Mouse (Mus musculus): ENCODE results near the gene Psmd7.
"Not testable (repeated sequence)": the region's sequence is repeated elsewhere in the genome, so short reads cannot be mapped to it uniquely, and the experiment has no call there.

Psmd7 gene

GRCm38 (mm10) chr8:107587995-107588780, at the start of gene Psmd7:
Psmd7 (minus strand) TSS chr8:107588464.
- H3K4me1 ChIP-seq (replicated peaks; ENCODE audit: low read depth, low read length), result peaks cover 51% of the 10 kb centered on the region
- no peaks in the 10 kb centered on the region for H3K27me3 ChIP-seq (ENCODE audit: insufficient read depth, low read length)
- no peak for TF ChIP-seq POU5F1 (IDR thresholded peaks at IDR 0.05; ENCODE audit: borderline replicate concordance, low read length)
- TF ChIP-seq NANOG (IDR thresholded peaks at IDR 0.05; ENCODE audit: borderline replicate concordance, low read length), result no peak
- no peak for TF ChIP-seq CTCF (conservative IDR thresholded peaks at IDR 0.05; ENCODE audit: low read length)
- no peaks in the 10 kb centered on the region for H3K9me3 ChIP-seq (ENCODE audit: low read length)
- H3K4me3 ChIP-seq (replicated peaks; ENCODE audit: low read length), result peak within 1 kb of the TSS; percentile 98
- H3K36me3 ChIP-seq (ENCODE audit: insufficient read depth, low read length), result peaks cover 37% of the 10 kb centered on the region

GRCm38 (mm10) chr8:107633734-107634133, 45.5 kb upstream of the Psmd7 start:
- Histone ChIP-seq H3K36me3 (ENCODE audit: insufficient read depth, low read length) (no peaks in the 10 kb centered on the region), H3K9me3 (ENCODE audit: low read length) (no peaks in the 10 kb centered on the region), H3K4me3 (replicated peaks; ENCODE audit: low read length) (no peak overlapping the region), H3K4me1 (replicated peaks; ENCODE audit: low read depth, low read length) (no peaks in the 10 kb centered on the region), H3K27me3 (ENCODE audit: insufficient read depth, low read length) (no peaks in the 10 kb centered on the region)
- no peak for TF ChIP-seq NANOG (IDR thresholded peaks at IDR 0.05; ENCODE audit: borderline replicate concordance, low read length)
- no peak for TF ChIP-seq CTCF (conservative IDR thresholded peaks at IDR 0.05; ENCODE audit: low read length)
- no peak for TF ChIP-seq POU5F1 (IDR thresholded peaks at IDR 0.05; ENCODE audit: borderline replicate concordance, low read length)

GRCm38 (mm10) chr8:107629701-107630100, 41.4 kb upstream of the Psmd7 start:
- Histone ChIP-seq H3K4me1 (replicated peaks; ENCODE audit: low read depth, low read length) (no peaks in the 10 kb centered on the region), H3K4me3 (replicated peaks; ENCODE audit: low read length) (no peak overlapping the region), H3K36me3 (ENCODE audit: insufficient read depth, low read length) (no peaks in the 10 kb centered on the region), H3K9me3 (ENCODE audit: low read length) (no peaks in the 10 kb centered on the region), H3K27me3 (ENCODE audit: insufficient read depth, low read length) (no peaks in the 10 kb centered on the region)
- TF ChIP-seq POU5F1 (IDR thresholded peaks at IDR 0.05; ENCODE audit: borderline replicate concordance, low read length) (no peak), CTCF (conservative IDR thresholded peaks at IDR 0.05; ENCODE audit: low read length) (no peak), NANOG (IDR thresholded peaks at IDR 0.05; ENCODE audit: borderline replicate concordance, low read length) (no peak)

- Histone ChIP-seq H3K4me3 (replicated peaks; ENCODE audit: low read length) (no peak overlapping the region), H3K27me3 (ENCODE audit: insufficient read depth, low read length) (no peaks in the 10 kb centered on the region), H3K9me3 (ENCODE audit: low read length) (no peaks in the 10 kb centered on the region), H3K36me3 (ENCODE audit: insufficient read depth, low read length) (no peaks in the 10 kb centered on the region), H3K4me1 (replicated peaks; ENCODE audit: low read depth, low read length) (no peaks in the 10 kb centered on the region)
- TF ChIP-seq POU5F1 (IDR thresholded peaks at IDR 0.05; ENCODE audit: borderline replicate concordance, low read length) (no peak), CTCF (conservative IDR thresholded peaks at IDR 0.05; ENCODE audit: low read length) (no peak), NANOG (IDR thresholded peaks at IDR 0.05; ENCODE audit: borderline replicate concordance, low read length) (no peak)
Observed at GRCm38 (mm10) chr8:107628501-107629149, 40.4 kb upstream of the Psmd7 start.

- TF ChIP-seq POU5F1 (IDR thresholded peaks at IDR 0.05; ENCODE audit: borderline replicate concordance, low read length), result no peak
- no peak for TF ChIP-seq NANOG (IDR thresholded peaks at IDR 0.05; ENCODE audit: borderline replicate concordance, low read length)
- no peak for TF ChIP-seq CTCF (conservative IDR thresholded peaks at IDR 0.05; ENCODE audit: low read length)
- Histone ChIP-seq H3K4me3 (replicated peaks; ENCODE audit: low read length) (no peak overlapping the region), H3K9me3 (ENCODE audit: low read length) (no peaks in the 10 kb centered on the region), H3K27me3 (ENCODE audit: insufficient read depth, low read length) (no peaks in the 10 kb centered on the region), H3K36me3 (ENCODE audit: insufficient read depth, low read length) (no peaks in the 10 kb centered on the region), H3K4me1 (replicated peaks; ENCODE audit: low read depth, low read length) (no peaks in the 10 kb centered on the region)
Observed at GRCm38 (mm10) chr8:107627881-107628280, 39.6 kb upstream of the Psmd7 start.

- H3K4me1 ChIP-seq (replicated peaks; ENCODE audit: low read depth, low read length); H3K27me3 ChIP-seq (ENCODE audit: insufficient read depth, low read length): not testable (repeated sequence)
Observed at GRCm38 (mm10) chr8:107624301-107624700, 36.0 kb upstream of the Psmd7 start.

GRCm38 (mm10) chr8:107621930-107622623, 33.8 kb upstream of the Psmd7 start:
- no peaks in the 10 kb centered on the region for H3K36me3 ChIP-seq (ENCODE audit: insufficient read depth, low read length)
- H3K27me3 ChIP-seq (ENCODE audit: insufficient read depth, low read length), result no peaks in the 10 kb centered on the region
- H3K4me3 ChIP-seq (replicated peaks; ENCODE audit: low read length), result no peak overlapping the region
- peaks cover 9% of the 10 kb centered on the region for H3K9me3 ChIP-seq (ENCODE audit: low read length)
- H3K4me1 ChIP-seq (replicated peaks; ENCODE audit: low read depth, low read length), result no peaks in the 10 kb centered on the region
- no peak for TF ChIP-seq POU5F1 (IDR thresholded peaks at IDR 0.05; ENCODE audit: borderline replicate concordance, low read length)
- no peak for TF ChIP-seq CTCF (conservative IDR thresholded peaks at IDR 0.05; ENCODE audit: low read length)
- no peak for TF ChIP-seq NANOG (IDR thresholded peaks at IDR 0.05; ENCODE audit: borderline replicate concordance, low read length)

More at GRCm38 (mm10) chr8:107624301-107624700, 36.0 kb upstream of the Psmd7 start:
- not testable (repeated sequence) for H3K9me3 ChIP-seq (ENCODE audit: low read length); H3K4me3 ChIP-seq (replicated peaks; ENCODE audit: low read length); H3K36me3 ChIP-seq (ENCODE audit: insufficient read depth, low read length)

- Histone ChIP-seq H3K4me1 (replicated peaks; ENCODE audit: low read depth, low read length) (no peaks in the 10 kb centered on the region), H3K9me3 (ENCODE audit: low read length) (peaks cover 9% of the 10 kb centered on the region), H3K36me3 (ENCODE audit: insufficient read depth, low read length) (no peaks in the 10 kb centered on the region), H3K4me3 (replicated peaks; ENCODE audit: low read length) (no peak overlapping the region), H3K27me3 (ENCODE audit: insufficient read depth, low read length) (no peaks in the 10 kb centered on the region)
- no peak for TF ChIP-seq CTCF (conservative IDR thresholded peaks at IDR 0.05; ENCODE audit: low read length)
- no peak for TF ChIP-seq POU5F1 (IDR thresholded peaks at IDR 0.05; ENCODE audit: borderline replicate concordance, low read length)
- no peak for TF ChIP-seq NANOG (IDR thresholded peaks at IDR 0.05; ENCODE audit: borderline replicate concordance, low read length)
Observed at GRCm38 (mm10) chr8:107621136-107621535, 32.9 kb upstream of the Psmd7 start.

All from E14TG2a.4 (cell line).